Mouse (Mus musculus) ES-Bruce4 (cell line): Measurements from ENCODE around the gene Tsnax. TPM values are rescaled to one million over a fixed set of nuclear protein-coding genes. Genes with fewer than 3 reads are reported as not detected.

Experiments used
- H3K27ac ChIP-seq: 2 replicates; pipeline ENCODE4 v1.5.1; 2012; ENCODE audit warnings: low read length, inconsistent platforms; ENCODE audit not compliant: insufficient read depth
- H3K27me3 ChIP-seq: 2 replicates; pipeline ENCODE4 v1.6.1; 2012; ENCODE audit warnings: mild to moderate bottlenecking, low read length, inconsistent platforms; ENCODE audit not compliant: control insufficient read depth, poor library complexity, insufficient read depth, severe bottlenecking
- H3K36me3 ChIP-seq: 2 replicates; pipeline ENCODE4 v1.6.1; 2012; ENCODE audit warnings: inconsistent platforms, mild to moderate bottlenecking, low read length, moderate library complexity; ENCODE audit not compliant: control insufficient read depth, poor library complexity, insufficient read depth, severe bottlenecking
- H3K4me1 ChIP-seq: one replicate; pipeline ENCODE4 v1.8.1; 2011; ENCODE audit warnings: low read length; ENCODE audit not compliant: control insufficient read depth, insufficient read depth
- H3K4me3 ChIP-seq: 2 replicates; pipeline ENCODE4 v1.5.1; 2011; ENCODE audit warnings: low read depth, mild to moderate bottlenecking, low read length
- H3K9ac ChIP-seq: 2 replicates; pipeline ENCODE4 v1.6.1; 2012; ENCODE audit warnings: low read depth, mild to moderate bottlenecking, inconsistent platforms; ENCODE audit not compliant: poor library complexity, severe bottlenecking
- H3K9me3 ChIP-seq: replicated peaks from 2 replicates; pipeline ENCODE4 v1.6.1; 2012; ENCODE audit warnings: mild to moderate bottlenecking, low read length, inconsistent platforms; ENCODE audit not compliant: control insufficient read depth, poor library complexity, insufficient read depth, severe bottlenecking
- CTCF ChIP-seq: IDR thresholded peaks from one replicate; pipeline ENCODE4 v1.8.1; 2011; ENCODE audit warnings: low read depth, low read length
- EP300 ChIP-seq: IDR thresholded peaks from 2 replicates; pipeline ENCODE4 v1.6.1; 2011; ENCODE audit warnings: low read depth, low read length; ENCODE audit not compliant: insufficient read depth
- POLR2A ChIP-seq: IDR thresholded peaks from one replicate; pipeline ENCODE4 v1.8.1; 2011; ENCODE audit warnings: low read length; ENCODE audit not compliant: insufficient read depth
- polyA plus RNA-seq: library from polyadenylated mRNA; stranded (reverse); fragments of >200 nt; gene quantifications from 2 replicates; pipeline ENCODE4 v1.2.4, GENCODE M21; 2011; ENCODE audit warnings: low read depth; ENCODE audit not compliant: missing spikeins, insufficient read depth, insufficient read length

Gene Tsnax
- polyA plus RNA-seq, 1 experiment: 51.2 TPM

DNA sequence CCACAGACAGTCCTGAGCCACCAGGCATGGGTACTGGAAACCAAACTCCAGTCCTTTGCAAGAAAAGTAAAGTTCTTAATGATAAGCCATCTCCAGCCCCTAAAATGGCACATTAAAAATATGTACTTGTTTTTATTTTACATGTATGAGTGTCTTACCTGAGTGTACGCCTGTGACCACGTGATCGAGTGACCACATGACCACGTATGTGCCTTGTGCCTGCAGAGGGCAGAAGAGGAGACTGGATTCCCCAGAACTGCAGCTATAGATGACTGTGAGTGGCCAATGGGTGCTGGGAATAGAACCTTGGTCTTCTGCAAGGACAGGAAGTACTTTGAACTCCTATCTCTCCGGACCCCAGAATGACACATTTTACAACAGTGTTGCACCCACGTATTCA is 36.6 kb upstream of the Tsnax start:
- no peak for TF ChIP-seq POLR2A
- no peaks in the 10 kb centered on the region for H3K36me3 ChIP-seq

GRCm38 (mm10) chr8:124978026-124978425 is 34.8 kb upstream of the Tsnax start:
- TF ChIP-seq CTCF (no peak), EP300 (no peak), POLR2A (no peak)
- H3K27ac ChIP-seq: no peak overlapping the region
- peaks cover 4% of the 10 kb centered on the region; the same call in 1 of the 2 replicates for H3K9me3 ChIP-seq
- no peaks in the 10 kb centered on the region for H3K27me3 ChIP-seq
- H3K9ac ChIP-seq: no peak overlapping the region
- H3K4me3 ChIP-seq: no peak overlapping the region
- no peaks in the 10 kb centered on the region for H3K4me1 ChIP-seq
- no peaks in the 10 kb centered on the region for H3K36me3 ChIP-seq

More for the DNA sequence above, 36.6 kb upstream of the Tsnax start:
- H3K4me3 ChIP-seq: no peak overlapping the region
- no peaks in the 10 kb centered on the region for H3K27me3 ChIP-seq
- H3K4me1 ChIP-seq: no peaks in the 10 kb centered on the region
- H3K9ac ChIP-seq: no peak overlapping the region
- no peak overlapping the region for H3K27ac ChIP-seq
- H3K9me3 ChIP-seq: peaks cover 4% of the 10 kb centered on the region; the same call in 1 of the 2 replicates

GRCm38 (mm10) chr8:124980036-124980435 is 32.8 kb upstream of the Tsnax start:
- Histone ChIP-seq H3K9me3 (peaks cover 4% of the 10 kb centered on the region; the same call in 1 of the 2 replicates), H3K27me3 (no peaks in the 10 kb centered on the region), H3K9ac (no peak overlapping the region), H3K27ac (no peak overlapping the region), H3K4me3 (no peak overlapping the region), H3K36me3 (no peaks in the 10 kb centered on the region), H3K4me1 (no peaks in the 10 kb centered on the region)
- TF ChIP-seq CTCF (peak; percentile 50), POLR2A (no peak)

DNA sequence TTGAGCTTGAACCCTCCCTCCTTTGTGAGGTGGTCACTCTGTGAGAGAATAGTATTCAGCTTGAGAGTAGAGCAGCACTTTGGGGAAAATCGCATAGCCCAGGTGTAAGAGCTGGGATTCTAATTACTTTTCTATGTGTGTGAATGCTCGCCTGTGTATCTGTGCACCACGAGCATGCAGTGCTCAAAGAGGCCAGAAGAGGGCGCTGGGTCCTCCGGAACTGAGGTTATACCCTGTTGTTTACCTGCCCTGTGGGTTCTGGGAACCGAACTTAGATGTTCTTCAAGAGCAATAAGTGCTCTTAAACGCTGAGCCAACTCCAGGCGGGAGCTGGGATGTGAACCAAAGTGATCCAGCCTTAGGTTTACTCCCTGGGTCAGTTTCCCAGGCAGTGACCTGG is 32.0 kb upstream of the Tsnax start:
- Histone ChIP-seq H3K9me3 (peaks cover 4% of the 10 kb centered on the region; the same call in 1 of the 2 replicates), H3K27me3 (no peaks in the 10 kb centered on the region), H3K9ac (no peak overlapping the region), H3K4me1 (no peaks in the 10 kb centered on the region), H3K27ac (no peak overlapping the region), H3K36me3 (no peaks in the 10 kb centered on the region), H3K4me3 (no peak overlapping the region)
- no peak for TF ChIP-seq EP300
- peak; percentile 27 for TF ChIP-seq CTCF
- TF ChIP-seq POLR2A: no peak

GRCm38 (mm10) chr8:124990923-124991667 is 21.7 kb upstream of the Tsnax start:
- Histone ChIP-seq H3K9me3 (no peaks in the 10 kb centered on the region), H3K36me3 (no peaks in the 10 kb centered on the region), H3K9ac (no peak overlapping the region), H3K4me1 (no peaks in the 10 kb centered on the region), H3K27ac (no peak overlapping the region), H3K4me3 (no peak overlapping the region), H3K27me3 (no peaks in the 10 kb centered on the region)
- TF ChIP-seq CTCF (no peak), EP300 (no peak), POLR2A (no peak)

DNA sequence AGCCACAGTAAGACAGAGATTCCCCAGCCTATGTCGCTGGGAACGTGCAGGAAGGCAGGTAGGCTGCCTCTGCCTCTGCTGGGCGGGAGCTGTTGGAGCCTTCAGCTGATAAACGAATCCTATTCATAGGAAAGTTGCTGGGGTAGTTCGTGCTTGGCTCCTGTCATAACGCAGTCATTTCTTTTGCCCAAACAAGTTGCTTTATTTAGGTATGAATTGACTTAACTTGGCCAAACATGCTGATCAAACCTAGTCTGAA is 21.2 kb upstream of the Tsnax start:
- Histone ChIP-seq H3K27ac (no peak overlapping the region), H3K4me1 (no peaks in the 10 kb centered on the region), H3K9ac (no peak overlapping the region), H3K9me3 (no peaks in the 10 kb centered on the region), H3K4me3 (no peak overlapping the region), H3K36me3 (no peaks in the 10 kb centered on the region), H3K27me3 (no peaks in the 10 kb centered on the region)
- TF ChIP-seq CTCF (no peak), POLR2A (no peak), EP300 (no peak)
